Mouse (Mus musculus): ENCODE results near the gene Stx11. TPM values are rescaled to one million over a fixed set of nuclear protein-coding genes. Genes with fewer than 3 reads are reported as not detected.

Gene Stx11
- 3.1 and 8.8 TPM in 2 replicates for polyA plus RNA-seq (2015; fragmentation: Nextera tagmentation; extraction: Ambion mirVana)

DNA sequence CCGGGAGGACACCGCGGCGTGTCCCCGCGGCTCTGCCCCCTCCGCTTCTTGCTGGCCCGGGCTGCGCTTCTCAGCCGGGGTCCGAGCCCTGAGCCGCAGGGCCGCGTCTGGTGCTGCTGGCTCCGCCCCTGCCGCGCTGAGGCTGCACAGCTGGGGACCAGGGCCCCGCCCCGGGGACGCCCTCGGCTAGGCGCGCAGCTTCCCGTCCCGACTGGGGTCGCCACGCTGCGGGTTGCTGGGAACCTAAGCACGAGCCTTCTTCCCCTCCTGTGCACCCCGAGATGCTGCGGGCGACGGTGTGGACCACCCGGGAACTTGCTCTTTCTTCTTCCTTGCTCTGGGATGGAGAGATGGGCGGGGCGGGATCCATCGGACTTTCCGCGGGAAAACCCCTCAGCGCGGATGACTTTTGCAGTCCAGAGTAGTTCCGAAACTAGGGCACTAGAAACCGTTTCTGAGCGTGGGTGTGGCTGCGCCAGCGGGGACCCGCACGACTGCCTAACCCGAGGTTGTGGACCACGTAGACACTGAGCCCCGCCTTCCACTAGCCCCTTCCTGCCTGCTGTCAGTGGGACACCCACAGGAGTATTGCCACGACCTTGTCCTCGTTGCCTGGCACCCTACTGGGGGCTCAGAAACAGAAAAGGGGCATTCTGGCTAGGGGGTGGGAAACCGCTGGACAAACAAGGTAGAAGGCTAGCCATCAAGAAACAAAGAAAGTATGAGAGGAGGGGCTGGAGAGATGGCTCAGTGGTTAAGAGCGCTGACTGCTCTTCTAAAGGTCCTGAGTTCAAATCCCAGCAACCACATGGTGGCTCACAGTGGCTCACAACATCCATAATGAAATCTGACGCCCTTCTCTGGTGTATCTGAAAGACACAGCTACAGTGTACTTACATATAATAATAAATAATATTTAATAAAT, at the start of gene Stx11:
Stx11 (minus strand) TSS at position 148 of the 925 bp plus-strand sequence.
- H3K27ac ChIP-seq (replicated peaks): no peak within 1 kb of the TSS
- H3K4me2 ChIP-seq: peak within 1 kb of the TSS; percentile 99
- peaks cover 5% of the 10 kb centered on the region for H3K4me1 ChIP-seq
- peak within 1 kb of the TSS; percentile 77 for H3K4me3 ChIP-seq (replicated peaks)
- H3K27me3 ChIP-seq (replicated peaks): peaks cover 7% of the 10 kb centered on the region; the same call in 1 of the 2 replicates
- H3K36me3 ChIP-seq: no peaks in the 10 kb centered on the region
- H3K9ac ChIP-seq (replicated peaks): peak within 1 kb of the TSS; percentile 62
- 3% methylated on average over 56 of the region's 56 CpGs for WGBS
- ATAC-seq (ENCODE audit: low FRiP score): peak; percentile 77
- H3K9me3 ChIP-seq (replicated peaks): no peaks in the 10 kb centered on the region

DNA sequence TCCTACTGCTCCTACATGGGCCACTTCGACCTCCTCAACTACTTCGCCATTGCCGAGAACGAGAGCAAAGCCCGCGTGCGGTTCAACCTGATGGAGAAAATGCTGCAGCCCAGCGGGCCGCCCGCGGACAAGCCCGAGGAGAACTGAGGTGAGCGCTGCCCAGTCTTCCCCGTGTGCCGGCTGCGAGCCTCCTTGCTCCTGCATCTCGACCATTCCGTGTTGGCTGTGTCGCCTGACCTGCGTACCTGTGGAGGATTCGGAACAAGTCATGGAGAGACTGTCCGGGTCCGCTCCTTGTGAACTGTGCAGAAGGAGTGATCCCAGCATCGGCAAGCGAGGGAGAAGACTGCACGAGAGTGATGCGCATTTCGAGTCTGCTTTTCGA, 44.6 kb upstream of the Stx11 start:
- 2% methylated on average over 29 of the region's 29 CpGs for WGBS
- ATAC-seq (ENCODE audit: low FRiP score): peak; percentile 50
- peak overlapping the region; percentile 57 for H3K9ac ChIP-seq (replicated peaks)

GRCm38 (mm10) chr10:13007876-13008736, 44.0 kb upstream of the Stx11 start:
- peak overlapping the region; percentile 57 for H3K9ac ChIP-seq (replicated peaks)
- ATAC-seq (ENCODE audit: low FRiP score): peak; percentile 99
- peak overlapping the region; percentile 81 for H3K27ac ChIP-seq (replicated peaks)
- H3K9me3 ChIP-seq (replicated peaks): no peaks in the 10 kb centered on the region
- 4% methylated on average over 51 of the region's 52 CpGs for WGBS
- H3K4me3 ChIP-seq (replicated peaks): peak overlapping the region; percentile 68
- peaks cover 19% of the 10 kb centered on the region for H3K4me1 ChIP-seq
- no peaks in the 10 kb centered on the region; the same call in none of the 2 replicates for H3K36me3 ChIP-seq
- peak overlapping the region; percentile 88 for H3K4me2 ChIP-seq
- H3K27me3 ChIP-seq (replicated peaks): no peaks in the 10 kb centered on the region

More for the DNA sequence above, 44.6 kb upstream of the Stx11 start:
- H3K4me2 ChIP-seq: peak overlapping the region; percentile 88
- peaks cover 19% of the 10 kb centered on the region for H3K4me1 ChIP-seq
- no peaks in the 10 kb centered on the region for H3K9me3 ChIP-seq (replicated peaks)
- H3K27ac ChIP-seq (replicated peaks): peak overlapping the region; percentile 81
- H3K4me3 ChIP-seq (replicated peaks): peak overlapping the region; percentile 68
- H3K36me3 ChIP-seq: no peaks in the 10 kb centered on the region; the same call in none of the 2 replicates
- no peaks in the 10 kb centered on the region for H3K27me3 ChIP-seq (replicated peaks)

DNA sequence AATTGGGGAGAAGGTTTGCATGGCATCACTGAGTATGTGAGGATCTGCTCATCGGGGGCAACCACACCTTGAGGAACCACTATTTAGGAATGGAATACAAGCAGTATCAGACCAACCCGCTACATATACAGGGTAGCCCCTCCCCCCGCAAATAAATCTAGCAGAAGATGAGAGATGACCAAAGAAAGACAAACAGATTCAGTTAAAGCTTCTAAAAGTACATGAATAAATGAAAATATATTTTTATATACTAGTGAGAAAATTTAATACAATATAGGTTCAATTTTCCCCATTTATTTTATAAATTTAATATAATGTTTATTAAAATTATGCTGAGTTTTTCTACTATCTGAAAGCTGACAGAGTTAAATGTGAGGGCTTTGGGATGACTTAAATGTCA, 40.9 kb upstream of the Stx11 start, which contains the start of gene Sf3b5:
Sf3b5 (plus strand) TSS at position 301 of the 400 bp plus-strand sequence.
- H3K4me1 ChIP-seq: peaks cover 15% of the 10 kb centered on the region
- no peak within 1 kb of the TSS for H3K27ac ChIP-seq (replicated peaks)
- whole genome bisulfite sequencing: 91% methylated on average over 3 of the region's 3 CpGs

DNA sequence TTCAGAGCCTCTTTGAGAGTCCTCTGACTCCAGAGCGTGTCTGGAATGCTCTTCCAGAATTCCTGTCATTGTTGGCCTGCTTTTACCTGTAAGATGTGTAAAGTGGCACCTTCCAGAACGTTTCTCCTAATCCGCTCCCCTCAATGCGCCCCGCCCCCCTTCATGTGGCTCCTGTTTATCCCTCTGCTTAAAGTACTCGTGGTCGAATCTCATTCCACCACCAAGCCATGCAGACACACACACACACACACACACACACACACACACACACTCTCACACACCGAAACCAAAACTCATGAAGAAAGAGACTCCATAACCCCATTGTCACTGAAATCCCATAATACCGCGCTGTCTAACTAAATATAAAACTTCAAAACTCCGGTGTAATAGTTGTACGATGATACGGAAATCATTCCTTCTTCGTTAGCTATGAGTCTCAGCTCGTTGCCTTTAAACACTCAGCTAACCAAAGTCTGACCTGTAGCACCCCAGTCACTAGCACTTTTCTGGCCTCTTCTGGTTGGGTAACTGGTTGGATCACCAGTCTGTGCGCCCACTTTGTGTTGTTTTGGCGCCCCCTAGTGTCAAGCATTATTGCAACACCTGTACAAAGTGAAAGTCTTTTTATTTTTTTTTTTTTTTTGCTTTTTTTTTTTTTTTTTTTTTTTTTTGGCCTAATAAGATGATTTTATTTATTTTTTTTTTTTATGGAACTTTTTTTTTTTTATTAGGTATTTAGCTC, 32.8 kb upstream of the Stx11 start:
- ATAC-seq (ENCODE audit: low FRiP score): peak; percentile 79
- H3K9ac ChIP-seq (replicated peaks): no peak overlapping the region
- 47% methylated on average over 17 of the region's 17 CpGs for WGBS
- no peak overlapping the region for H3K27ac ChIP-seq (replicated peaks)
- H3K4me2 ChIP-seq: no peak overlapping the region
- H3K27me3 ChIP-seq (replicated peaks): no peaks in the 10 kb centered on the region
- no peaks in the 10 kb centered on the region for H3K36me3 ChIP-seq
- no peaks in the 10 kb centered on the region for H3K9me3 ChIP-seq (replicated peaks)
- H3K4me3 ChIP-seq (replicated peaks): no peak overlapping the region
- no peaks in the 10 kb centered on the region for H3K4me1 ChIP-seq

More for the DNA sequence above, 40.9 kb upstream of the Stx11 start, which contains the start of gene Sf3b5:
- no peak within 1 kb of the TSS for H3K4me2 ChIP-seq
- no peak for ATAC-seq (ENCODE audit: low FRiP score)
- no peaks in the 10 kb centered on the region for H3K9me3 ChIP-seq (replicated peaks)
- H3K27me3 ChIP-seq (replicated peaks): no peaks in the 10 kb centered on the region
- H3K36me3 ChIP-seq: no peaks in the 10 kb centered on the region; the same call in 1 of the 2 replicates
- H3K4me3 ChIP-seq (replicated peaks): no peak within 1 kb of the TSS
- no peak within 1 kb of the TSS for H3K9ac ChIP-seq (replicated peaks)

- no peak for ATAC-seq (ENCODE audit: low FRiP score)
- Histone ChIP-seq H3K27me3 (replicated peaks) (no peaks in the 10 kb centered on the region), H3K4me3 (replicated peaks) (no peak overlapping the region), H3K27ac (replicated peaks) (no peak overlapping the region), H3K4me1 (no peaks in the 10 kb centered on the region), H3K9me3 (replicated peaks) (no peaks in the 10 kb centered on the region), H3K36me3 (no peaks in the 10 kb centered on the region), H3K9ac (replicated peaks) (no peak overlapping the region), H3K4me2 (no peak overlapping the region)
- WGBS: 91% methylated on average over 25 of the region's 25 CpGs
Measured at GRCm38 (mm10) chr10:12993411-12994039, 29.4 kb upstream of the Stx11 start.

- H3K27me3 ChIP-seq (replicated peaks): no peaks in the 10 kb centered on the region
- no peaks in the 10 kb centered on the region for H3K9me3 ChIP-seq (replicated peaks)
- no peaks in the 10 kb centered on the region for H3K4me1 ChIP-seq
- ATAC-seq (ENCODE audit: low FRiP score): no peak
- H3K4me3 ChIP-seq (replicated peaks): no peak overlapping the region
- no peaks in the 10 kb centered on the region for H3K36me3 ChIP-seq
- 90% methylated on average over 5 of the region's 5 CpGs for WGBS
- no peak overlapping the region for H3K27ac ChIP-seq (replicated peaks)
- no peak overlapping the region for H3K9ac ChIP-seq (replicated peaks)
- H3K4me2 ChIP-seq: no peak overlapping the region
Measured at GRCm38 (mm10) chr10:12991953-12992352, 27.9 kb upstream of the Stx11 start.

GRCm38 (mm10) chr10:12986943-12987342, 22.8 kb upstream of the Stx11 start:
- Histone ChIP-seq H3K9ac (replicated peaks) (no peak overlapping the region), H3K4me3 (replicated peaks) (no peak overlapping the region), H3K9me3 (replicated peaks) (no peaks in the 10 kb centered on the region), H3K4me1 (no peaks in the 10 kb centered on the region), H3K27me3 (replicated peaks) (no peaks in the 10 kb centered on the region), H3K27ac (replicated peaks) (no peak overlapping the region), H3K4me2 (no peak overlapping the region), H3K36me3 (no peaks in the 10 kb centered on the region)
- 74% methylated on average over 4 of the region's 4 CpGs for WGBS
- no peak for ATAC-seq (ENCODE audit: low FRiP score)

- Histone ChIP-seq H3K27me3 (replicated peaks) (no peaks in the 10 kb centered on the region), H3K4me2 (no peak overlapping the region), H3K9ac (replicated peaks) (no peak overlapping the region), H3K9me3 (replicated peaks) (no peaks in the 10 kb centered on the region), H3K27ac (replicated peaks) (no peak overlapping the region), H3K4me1 (no peaks in the 10 kb centered on the region), H3K36me3 (no peaks in the 10 kb centered on the region), H3K4me3 (replicated peaks) (no peak overlapping the region)
- WGBS: 47% methylated on average over 5 of the region's 5 CpGs
- ATAC-seq (ENCODE audit: low FRiP score): no peak
Measured at GRCm38 (mm10) chr10:12986485-12986884, 22.4 kb upstream of the Stx11 start.

DNA sequence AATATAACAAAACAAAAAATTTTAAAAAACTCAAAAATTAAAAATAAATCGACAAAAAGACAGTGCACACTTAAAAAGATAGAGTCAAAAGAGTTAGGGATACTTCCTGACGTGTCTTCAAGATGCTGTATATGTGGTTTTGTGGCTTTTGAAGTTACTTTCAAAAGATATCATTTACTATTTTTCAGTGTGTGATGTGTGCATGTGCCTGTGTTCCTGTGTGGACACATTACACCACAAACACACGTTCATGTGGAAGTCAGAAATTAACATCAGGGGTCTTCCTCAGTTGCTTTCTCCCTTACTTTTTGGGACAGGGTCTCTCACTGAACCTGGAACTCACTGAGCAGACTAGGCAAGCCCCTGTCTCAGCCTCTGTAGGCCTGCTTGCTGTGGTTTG, 20.9 kb upstream of the Stx11 start:
- Histone ChIP-seq H3K27me3 (replicated peaks) (no peaks in the 10 kb centered on the region), H3K4me3 (replicated peaks) (no peak overlapping the region), H3K27ac (replicated peaks) (no peak overlapping the region), H3K9me3 (replicated peaks) (no peaks in the 10 kb centered on the region), H3K9ac (replicated peaks) (no peak overlapping the region), H3K4me2 (no peak overlapping the region), H3K4me1 (no peaks in the 10 kb centered on the region), H3K36me3 (no peaks in the 10 kb centered on the region)
- ATAC-seq (ENCODE audit: low FRiP score): no peak
- 89% methylated on average over 3 of the region's 3 CpGs for WGBS

All from neural tube, embryonic 15.5 days (tissue).